Mouse (Mus musculus): ENCODE measurements at regions not wholly inside any gene's neighbourhood (a gene's known extent, or its start where the extent isn't known, plus 50 kb on each side); places are given as distances from the start of the nearest gene placed in this dataset.

DNA sequence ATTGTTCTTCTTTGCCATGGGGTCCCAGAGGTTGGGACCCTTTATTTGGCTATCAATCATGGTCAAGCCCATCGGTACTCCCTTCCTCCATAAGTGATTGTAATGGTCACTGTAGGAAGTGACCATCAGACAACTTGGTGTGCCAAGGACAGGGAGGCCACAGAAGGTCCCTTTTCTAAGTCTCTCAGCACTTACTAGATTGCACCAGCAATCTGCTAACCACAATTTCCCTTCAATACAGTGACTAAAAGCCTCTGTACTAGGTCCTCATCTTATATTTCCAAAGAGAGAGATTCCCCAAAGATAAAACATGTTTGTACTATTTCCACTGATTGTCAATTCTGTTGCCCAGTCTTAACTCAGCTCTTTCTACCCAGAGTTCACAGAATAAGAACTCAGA, 96.6 kb upstream of the Jun start:
- Histone ChIP-seq H3K9me3 (replicated peaks; ENCODE audit: insufficient read depth, low read length) (no peaks in the 10 kb centered on the region), H3K79me2 (ENCODE audit: control insufficient read depth, insufficient read depth, low read length, poor library complexity) (no peaks in the 10 kb centered on the region), H3K9ac (ENCODE audit: control insufficient read depth, low read depth, low read length, poor library complexity, severe bottlenecking) (no peak overlapping the region), H3K27me3 (ENCODE audit: control insufficient read depth in 1 of 2, insufficient read depth in 2 of 2, low read length in 2 of 2) (no peaks in the 10 kb centered on the region), H3K27ac (ENCODE audit: control insufficient read depth, low read depth, low read length) (no peak overlapping the region), H3K36me3 (ENCODE audit: control insufficient read depth in 1 of 2, insufficient read depth in 2 of 2, low read length in 2 of 2) (peaks cover 0 to 2% of the 10 kb centered on the region in 2 experiments; a peak in 1 of 4 replicates), H3K4me3 (ENCODE audit: control insufficient read depth in 1 of 2, insufficient read depth in 1 of 2, low read depth in 2 of 2, low read length in 2 of 2) (no peak overlapping the region), H3K4me1 (ENCODE audit: control insufficient read depth in 1 of 2, insufficient read depth in 2 of 2, low read length in 2 of 2) (peaks cover under 1 to 1% of the 10 kb centered on the region in 2 experiments; a peak in 3 of 4 replicates)
- TF ChIP-seq TBP (IDR thresholded peaks at IDR 0.05; ENCODE audit: low read depth, low read length) (no peak), GATA1 (IDR thresholded peaks at IDR 0.05; ENCODE audit: low read depth, low read length) (no peak), POLR2AphosphoS2 (IDR thresholded peaks at IDR 0.05; ENCODE audit: low read length) (no peak), MAX (IDR thresholded peaks at IDR 0.05; ENCODE audit: low read length) (no peak), SMC3 (IDR thresholded peaks at IDR 0.05; ENCODE audit: low read depth, low read length) (no peak), ZC3H11A (IDR thresholded peaks at IDR 0.05; ENCODE audit: low read depth, low read length) (no peak), POLR2A (IDR thresholded peaks at IDR 0.05; ENCODE audit: control insufficient read depth in 1 of 2, insufficient read depth in 1 of 2, low read depth in 1 of 2, low read length in 2 of 2, poor library complexity in 1 of 2) (no peak), GABPA (IDR thresholded peaks at IDR 0.05; ENCODE audit: low read depth, low read length) (no peak), MEF2A (IDR thresholded peaks at IDR 0.05; ENCODE audit: extremely low read depth, insufficient replicate concordance, low read depth, low read length, poor library complexity, severe bottlenecking) (no peak), USF1 (IDR thresholded peaks at IDR 0.05; ENCODE audit: low read depth, low read length) (no peak), MYB (IDR thresholded peaks at IDR 0.05; ENCODE audit: low read depth, low read length) (no peak), MAFK (IDR thresholded peaks at IDR 0.05; ENCODE audit: borderline replicate concordance, low read depth, low read length) (no peak), JUND (IDR thresholded peaks at IDR 0.05; ENCODE audit: low read depth, low read length) (no peak), E2F4 (IDR thresholded peaks at IDR 0.05; ENCODE audit: borderline replicate concordance, low read depth, low read length) (no peak), SIN3A (IDR thresholded peaks at IDR 0.05; ENCODE audit: low read length) (no peak), ELF1 (IDR thresholded peaks at IDR 0.05; ENCODE audit: low read depth, low read length) (no peak), NRF1 (IDR thresholded peaks at IDR 0.05; ENCODE audit: insufficient read depth, low read depth, low read length, poor library complexity, severe bottlenecking) (no peak), TAL1 (IDR thresholded peaks at IDR 0.05; ENCODE audit: low read length) (no peak), MAZ (IDR thresholded peaks at IDR 0.05; ENCODE audit: low read depth, low read length) (no peak), MYC (IDR thresholded peaks at IDR 0.05; ENCODE audit: low read depth, low read length) (no peak)
- no peak for DNase-seq (ENCODE audit: low read depth, low spot score)

DNA sequence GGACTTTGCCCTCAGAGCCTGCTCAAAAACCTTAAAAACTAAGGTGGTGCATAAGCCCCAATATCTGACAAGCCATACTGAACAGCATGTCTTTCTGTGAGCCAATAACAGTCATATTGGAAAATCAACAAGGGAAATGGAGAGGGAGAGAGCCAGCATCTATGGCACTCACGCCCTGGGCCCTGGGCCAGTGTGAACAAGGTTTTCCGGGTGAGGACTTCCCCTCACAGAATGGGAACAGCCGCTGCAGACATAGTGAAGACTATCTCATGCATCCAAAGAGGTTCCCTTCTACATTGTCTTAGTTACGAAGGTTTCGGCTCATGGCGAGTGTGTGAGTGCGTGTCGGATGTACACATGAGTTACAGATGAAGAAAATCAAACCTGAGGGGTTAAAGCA, 99.7 kb upstream of the Jun start:
- no peak for DNase-seq (ENCODE audit: low read depth, low spot score)
- H3K4me3 ChIP-seq (ENCODE audit: control insufficient read depth in 1 of 2, insufficient read depth in 1 of 2, low read depth in 2 of 2, low read length in 2 of 2) = no peak overlapping the region

More for the DNA sequence above, 99.7 kb upstream of the Jun start:
- H3K4me1 ChIP-seq (ENCODE audit: control insufficient read depth in 1 of 2, insufficient read depth in 2 of 2, low read length in 2 of 2) = peaks cover 23 to 24% of the 10 kb centered on the region in 2 experiments
- TF ChIP-seq USF2 (IDR thresholded peaks at IDR 0.05; ENCODE audit: borderline replicate concordance in 1 of 2, insufficient read depth in 1 of 2, low read depth in 1 of 2, low read length in 2 of 2) = no peak
- H3K79me2 ChIP-seq (ENCODE audit: control insufficient read depth, insufficient read depth, low read length, poor library complexity) = no peaks in the 10 kb centered on the region
- H3K27me3 ChIP-seq (ENCODE audit: control insufficient read depth in 1 of 2, insufficient read depth in 2 of 2, low read length in 2 of 2) = no peaks in the 10 kb centered on the region
- H3K9ac ChIP-seq (ENCODE audit: control insufficient read depth, low read depth, low read length, poor library complexity, severe bottlenecking) = no peak overlapping the region
- peaks cover 0 to 27% of the 10 kb centered on the region in 2 experiments; a peak in 2 of 4 replicates for H3K36me3 ChIP-seq (ENCODE audit: control insufficient read depth in 1 of 2, insufficient read depth in 2 of 2, low read length in 2 of 2)
- H3K9me3 ChIP-seq (replicated peaks; ENCODE audit: insufficient read depth, low read length) = no peaks in the 10 kb centered on the region
- no peak overlapping the region for H3K27ac ChIP-seq (ENCODE audit: control insufficient read depth, low read depth, low read length)
